Mouse (Mus musculus): ENCODE results near the gene Sco1.

- no peak for TF ChIP-seq CTCF (IDR thresholded peaks at IDR 0.05; ENCODE audit: borderline replicate concordance, insufficient read depth, low read length)
- TF ChIP-seq POLR2A (IDR thresholded peaks at IDR 0.05; ENCODE audit: low read depth, low read length): no peak
These were observed 34.8 kb downstream of the Sco1 start for GRCm38 (mm10) chr11:67087225-67087624.
